17 mouse cellular contexts compared by ENCODE assay signal in genomic region chr2:172227808-172228207, GRCm38 (mm10). TPM values are rescaled to one million over a fixed set of nuclear protein-coding genes. Genes with fewer than 3 reads are reported as not detected.
DNase-seq lines count a peak whose midpoint lies in the region; ATAC-seq and TF ChIP-seq lines count a peak whose summit lies in the region.
"Had no signal": no experiment of that assay in that cellular context is flagged by ENCODE, and none has a peak within 500 bp of the region (broad histone marks: within the 10 kb centered on the region; RNA-seq: fewer than 3 reads in every experiment).

No protein-coding gene starts in this region.

- no peak overlapping the region for H3K9ac ChIP-seq in hindbrain, postnatal 0 days (replicated peaks; ENCODE audit: low read length)
- H3K9ac ChIP-seq in midbrain, postnatal 0 days (replicated peaks; ENCODE audit: low read length, poor library complexity, severe bottlenecking) = no peak overlapping the region
- no peak overlapping the region for H3K9ac ChIP-seq in midbrain, embryonic 11.5 days (ENCODE audit: low read length)
- H3K9ac ChIP-seq: heart, embryonic 13.5 days; limb, embryonic 15.5 days had no signal

- 88% methylated on average over 3 of the region's 3 CpGs for WGBS in hindbrain, postnatal 0 days
- 97% methylated on average over 3 of the region's 3 CpGs for WGBS in hindbrain, embryonic 10.5 days
- 95% methylated on average over 3 of the region's 3 CpGs for WGBS in midbrain, postnatal 0 days
- WGBS in midbrain, embryonic 11.5 days = 96% methylated on average over 3 of the region's 3 CpGs

- H3K4me1 ChIP-seq in hindbrain, postnatal 0 days (ENCODE audit: insufficient read depth, low read length) = no peaks in the 10 kb centered on the region
- 0 out of 2 replicates have a peak, but pooled peaks cover 3% of the 10 kb centered on the region for H3K4me1 ChIP-seq in hindbrain, embryonic 10.5 days (replicated peaks)
- peaks cover 2% of the 10 kb centered on the region; the same call in 1 of the 2 replicates for H3K4me1 ChIP-seq in midbrain, postnatal 0 days (ENCODE audit: insufficient read depth, low read length)
- H3K4me1 ChIP-seq in midbrain, embryonic 11.5 days (ENCODE audit: control insufficient read depth, insufficient read depth, low read length) = no peaks in the 10 kb centered on the region
- H3K4me1 ChIP-seq: limb, embryonic 15.5 days had no signal

- no peak overlapping the region for H3K4me3 ChIP-seq in hindbrain, postnatal 0 days (ENCODE audit: low read length)
- no peak overlapping the region for H3K4me3 ChIP-seq in hindbrain, embryonic 10.5 days
- no peak overlapping the region for H3K4me3 ChIP-seq in midbrain, postnatal 0 days (ENCODE audit: low read depth, low read length)
- H3K4me3 ChIP-seq in midbrain, embryonic 11.5 days (ENCODE audit: low read depth, low read length) = no peak overlapping the region
- H3K4me3 ChIP-seq: erythroblast, embryonic 14.5 days; heart, embryonic 13.5 days; limb, embryonic 15.5 days had no signal

- no peaks in the 10 kb centered on the region for H3K27me3 ChIP-seq in hindbrain, postnatal 0 days (ENCODE audit: insufficient read depth, low read length)
- H3K27me3 ChIP-seq in hindbrain, embryonic 10.5 days (ENCODE audit: insufficient read depth, poor library complexity, severe bottlenecking) = peaks cover 6% of the 10 kb centered on the region; the same call in 1 of the 2 replicates
- no peaks in the 10 kb centered on the region for H3K27me3 ChIP-seq in midbrain, postnatal 0 days (ENCODE audit: insufficient read depth, low read length)
- H3K27me3 ChIP-seq in midbrain, embryonic 11.5 days (ENCODE audit: control insufficient read depth, insufficient read depth, low read length) = no peaks in the 10 kb centered on the region

- H3K4me2 ChIP-seq in hindbrain, postnatal 0 days (ENCODE audit: low read depth, low read length) = no peak overlapping the region
- no peak overlapping the region for H3K4me2 ChIP-seq in midbrain, postnatal 0 days (ENCODE audit: low read depth, low read length, poor library complexity, severe bottlenecking)
- no peak overlapping the region for H3K4me2 ChIP-seq in midbrain, embryonic 11.5 days
- H3K4me2 ChIP-seq: limb, embryonic 15.5 days had no signal

- H3K27ac ChIP-seq in hindbrain, postnatal 0 days = no peak overlapping the region
- no peak overlapping the region for H3K27ac ChIP-seq in hindbrain, embryonic 10.5 days
- H3K27ac ChIP-seq in midbrain, postnatal 0 days (ENCODE audit: low read depth, low read length) = no peak overlapping the region
- H3K27ac ChIP-seq in midbrain, embryonic 11.5 days (ENCODE audit: low read depth, low read length) = no peak overlapping the region
- H3K27ac ChIP-seq: heart, embryonic 13.5 days; limb, embryonic 15.5 days had no signal

- DNase-seq in hindbrain, postnatal 0 days (ENCODE audit: low spot score) = no peak
- no peak for DNase-seq in hindbrain, embryonic 10.5 days (ENCODE audit: low spot score)
- DNase-seq in midbrain, postnatal 0 days (ENCODE audit: low spot score) = no peak
- DNase-seq in midbrain, embryonic 11.5 days (ENCODE audit: low spot score, missing footprints) = no peak
- peak; percentile 72 for DNase-seq in R1 (ENCODE audit: low read depth, low spot score)
- DNase-seq in spleen, postnatal 14 days (ENCODE audit: low spot score in 2 of 2) = no peak
- DNase-seq in urinary bladder, postnatal 36 days (ENCODE audit: low spot score in 2 of 2) = no peak
- DNase-seq: cerebellum, adult 18-20 months; gastrocnemius, postnatal 25 days; kidney, adult 11 months; lung, postnatal 4 days had no signal

- no peaks in the 10 kb centered on the region for H3K9me3 ChIP-seq in hindbrain, postnatal 0 days (ENCODE audit: low read length)
- H3K9me3 ChIP-seq in hindbrain, embryonic 10.5 days = no peaks in the 10 kb centered on the region
- no peaks in the 10 kb centered on the region for H3K9me3 ChIP-seq in midbrain, postnatal 0 days (ENCODE audit: low read length)
- H3K9me3 ChIP-seq in midbrain, embryonic 11.5 days (ENCODE audit: control insufficient read depth, low read length) = no peaks in the 10 kb centered on the region
- H3K9me3 ChIP-seq: heart, embryonic 13.5 days; limb, embryonic 15.5 days had no signal

- peak; percentile 53 for TF ChIP-seq CTCF in hindbrain, postnatal 0 days (IDR thresholded peaks at IDR 0.05; ENCODE audit: low read depth)
- peak; percentile 59 for TF ChIP-seq CTCF in midbrain, postnatal 0 days (IDR thresholded peaks at IDR 0.05)

- no peak for ATAC-seq in hindbrain, postnatal 0 days
- no peak for ATAC-seq in midbrain, postnatal 0 days (ENCODE audit: low FRiP score)
- no peak for ATAC-seq in midbrain, embryonic 11.5 days (ENCODE audit: low FRiP score)

- no peaks in the 10 kb centered on the region for H3K36me3 ChIP-seq in hindbrain, postnatal 0 days (ENCODE audit: insufficient read depth, low read length)
- no peaks in the 10 kb centered on the region for H3K36me3 ChIP-seq in hindbrain, embryonic 10.5 days
- H3K36me3 ChIP-seq in midbrain, postnatal 0 days (ENCODE audit: insufficient read depth, low read length) = no peaks in the 10 kb centered on the region
- H3K36me3 ChIP-seq in midbrain, embryonic 11.5 days (ENCODE audit: control insufficient read depth, insufficient read depth, low read length) = no peaks in the 10 kb centered on the region
- H3K36me3 ChIP-seq: heart, embryonic 13.5 days; limb, embryonic 15.5 days had no signal

RNA-seq across cellular contexts. Expression of gene Mc3r, which starts 20.5 kb away (rescaled TPM):
- 0.31 TPM in 1 of 2 replicates, not detected in the other for total RNA-seq in hindbrain, postnatal 0 days (2014; rRNA removed)
- polyA plus RNA-seq in hindbrain, postnatal 0 days (2015; fragmentation: Nextera tagmentation; extraction: Ambion mirVana) = 0.30 and 0.38 TPM in 2 replicates
- polyA plus RNA-seq in hindbrain, embryonic 10.5 days (2016; fragmentation: Nextera tagmentation; extraction: Ambion mirVana) = not detected in 2 replicates
- 0.60 and 0.71 TPM in 2 replicates for total RNA-seq in midbrain, postnatal 0 days (2014; rRNA removed)
- polyA plus RNA-seq in midbrain, postnatal 0 days (2015; fragmentation: Nextera tagmentation; extraction: Ambion mirVana) = 0.94 and 1.1 TPM in 2 replicates
- polyA plus RNA-seq in midbrain, embryonic 11.5 days (2014; fragmentation: Nextera tagmentation; extraction: Ambion mirVana) = 0.06 TPM in 1 of 2 replicates, not detected in the other
- total RNA-seq: ES-E14; gastrocnemius, postnatal 25 days had no signal
- polyA plus RNA-seq: erythroblast, embryonic 14.5 days; heart, embryonic 13.5 days; hindbrain, embryonic 11.5 days; limb, embryonic 15.5 days; urinary bladder, adult 2 months had no signal
